ENCODE assay signal across 8 mouse cellular contexts in genomic region chr1:131982907-131983306, GRCm38 (mm10). TPM values are rescaled to one million over a fixed set of nuclear protein-coding genes. Genes with fewer than 3 reads are reported as not detected.
DNase-seq lines count a peak whose midpoint lies in the region; ATAC-seq and TF ChIP-seq lines count a peak whose summit lies in the region.

No protein-coding gene starts in this region.

- H3K4me3 ChIP-seq in cerebellum, adult 2 months (replicated peaks; ENCODE audit: insufficient read depth, low read depth, low read length) = no peak overlapping the region
- no peak overlapping the region for H3K4me3 ChIP-seq in hindbrain, embryonic 16.5 days (ENCODE audit: low read length)

- DNase-seq in Muller cell, postnatal 12 days (ENCODE audit: inconsistent ontology term) = peak; percentile 74
- peak; percentile 71 to 85 for DNase-seq in cerebellum, adult 2 months
- DNase-seq in forelimb bud, embryonic 11.5 days (ENCODE audit: low read depth, low spot score) = peak; percentile 68
- DNase-seq in layer of hippocampus, postnatal 36 days = peak; percentile 61 to 71
- peak; percentile 59 for DNase-seq in right cerebral cortex, adult 18-20 months
- peak; percentile 81 for DNase-seq in urinary bladder, postnatal 14 days (ENCODE audit: low spot score)

- no peaks in the 10 kb centered on the region for H3K4me1 ChIP-seq in cerebellum, adult 2 months (ENCODE audit: control insufficient read depth, insufficient read depth, low read length)
- no peaks in the 10 kb centered on the region for H3K4me1 ChIP-seq in hindbrain, embryonic 16.5 days (ENCODE audit: control insufficient read depth, insufficient read depth, low read depth, low read length)

- no peak overlapping the region for H3K4me2 ChIP-seq in hindbrain, embryonic 16.5 days (ENCODE audit: low read length)

- no peaks in the 10 kb centered on the region for H3K27me3 ChIP-seq in cerebellum, adult 2 months (ENCODE audit: control insufficient read depth, insufficient read depth, low read length)
- no peaks in the 10 kb centered on the region; the same call in 1 of the 2 replicates for H3K27me3 ChIP-seq in hindbrain, embryonic 16.5 days (replicated peaks; ENCODE audit: control insufficient read depth, insufficient read depth, low read length)

- peak; percentile 98 for TF ChIP-seq CTCF in cerebellum, adult 2 months (IDR thresholded peaks at IDR 0.05; ENCODE audit: borderline replicate concordance, insufficient read depth, low read depth, low read length)

- 10% methylated on average over 5 of the region's 5 CpGs for WGBS in cerebellum, adult 2 months
- WGBS in hindbrain, embryonic 16.5 days = 22% methylated on average over 5 of the region's 5 CpGs

- no peak overlapping the region for H3K27ac ChIP-seq in cerebellum, adult 2 months (ENCODE audit: insufficient read depth, low read length)
- no peak overlapping the region for H3K27ac ChIP-seq in hindbrain, embryonic 16.5 days (ENCODE audit: low read depth, low read length)

- no peaks in the 10 kb centered on the region for H3K9me3 ChIP-seq in hindbrain, embryonic 16.5 days (ENCODE audit: control insufficient read depth, low read length)

- ATAC-seq in hindbrain, embryonic 16.5 days = peak; percentile 63; the same call in 1 of the 2 replicates
- ATAC-seq in megakaryocyte, adult 5-6 weeks (ENCODE audit: poor library complexity, severe bottlenecking) = peak; percentile 95

- TF ChIP-seq POLR2A in cerebellum, adult 2 months (IDR thresholded peaks at IDR 0.05; ENCODE audit: borderline replicate concordance, insufficient read depth, low read length) = no peak

- H3K36me3 ChIP-seq in hindbrain, embryonic 16.5 days (ENCODE audit: control insufficient read depth, insufficient read depth, low read length) = no peaks in the 10 kb centered on the region

- H3K9ac ChIP-seq in hindbrain, embryonic 16.5 days (ENCODE audit: low read depth, low read length) = no peak overlapping the region

RNA-seq across cellular contexts. Expression of gene Slc45a3, which starts 20.1 kb away (rescaled TPM):
- polyA plus RNA-seq in cerebellum, adult 2 months (2012; rRNA removed) = 4.3 and 4.5 TPM in 2 replicates
- 0.96 and 1.5 TPM in 2 replicates for polyA plus RNA-seq in hindbrain, embryonic 16.5 days (2015; fragmentation: Nextera tagmentation; extraction: Ambion mirVana)
- 1 to 10 TPM in 1 of 2 experiments, under 1 TPM in 1; 0.77 to 1.4 TPM for total RNA-seq in layer of hippocampus, postnatal 36 days (2021)
- total RNA-seq in megakaryocyte, adult 5-6 weeks (2015) = 0.16 and 0.46 TPM in 2 replicates
- total RNA-seq in megakaryocyte, adult 5-6 weeks (2017) = 0.33 TPM in 1 of 2 replicates, not detected in the other

RNA-seq across cellular contexts. Expression of gene Elk4, which starts 24.5 kb away (rescaled TPM):
- polyA plus RNA-seq in cerebellum, adult 2 months (2012; rRNA removed) = 17.6 and 18.6 TPM in 2 replicates
- 10.0 and 10.2 TPM in 2 replicates for polyA plus RNA-seq in hindbrain, embryonic 16.5 days (2015; fragmentation: Nextera tagmentation; extraction: Ambion mirVana)
- 10 to 100 TPM; 50.5 to 61.7 TPM for total RNA-seq in layer of hippocampus, postnatal 36 days (2021)
- total RNA-seq in megakaryocyte, adult 5-6 weeks (2015) = 90.6 and 94.3 TPM in 2 replicates
- 53.1 and 63.6 TPM in 2 replicates for total RNA-seq in megakaryocyte, adult 5-6 weeks (2017)
